Mouse (Mus musculus): Measurements from ENCODE around the gene Dnajc28. TPM values are rescaled to one million over a fixed set of nuclear protein-coding genes. Genes with fewer than 3 reads are reported as not detected.

The Dnajc28 gene
- total and polyA plus RNA-seq, 2 experiments from 2014 or later: 3.6 to 6.1 TPM

DNA sequence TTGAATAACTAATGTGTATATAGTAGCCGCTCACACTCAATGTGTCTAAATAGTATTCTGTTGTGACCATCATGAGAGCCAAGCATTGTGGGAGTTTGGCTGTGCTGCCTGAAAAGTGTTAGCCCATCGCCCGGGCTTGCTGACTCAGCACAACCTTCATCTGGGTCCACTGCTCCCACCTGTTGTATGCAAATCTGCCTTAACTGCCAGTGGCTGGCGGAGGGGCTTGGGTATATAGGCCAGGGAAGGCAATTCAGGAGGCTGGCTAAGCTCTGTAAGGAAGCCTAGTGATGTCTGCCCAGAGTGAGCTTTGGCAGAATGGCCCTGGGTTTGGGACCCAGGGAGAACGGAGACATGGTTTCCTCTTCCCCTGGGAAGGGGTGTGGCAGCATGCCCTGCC, 1.4 kb upstream of the Dnajc28 start:
- Histone ChIP-seq H3K27ac (ENCODE audit: low read depth, low read length) (no peak overlapping the region), H3K4me1 (ENCODE audit: insufficient read depth) (peaks cover 4% of the 10 kb centered on the region), H3K36me3 (ENCODE audit: insufficient read depth) (peaks cover 45% of the 10 kb centered on the region), H3K4me3 (ENCODE audit: low read depth, low read length) (no peak overlapping the region), H3K27me3 (ENCODE audit: insufficient read depth, low read length) (no peaks in the 10 kb centered on the region), H3K9me3 (ENCODE audit: low read length) (no peaks in the 10 kb centered on the region), H3K9ac (no peak overlapping the region), H3K4me2 (ENCODE audit: low read depth) (no peak overlapping the region)
- no peak for DNase-seq
- 90% methylated on average over 5 of the region's 5 CpGs for WGBS
- TF ChIP-seq CTCF (IDR thresholded peaks at IDR 0.05; ENCODE audit: low read depth): no peak
- no peak for ATAC-seq

DNA sequence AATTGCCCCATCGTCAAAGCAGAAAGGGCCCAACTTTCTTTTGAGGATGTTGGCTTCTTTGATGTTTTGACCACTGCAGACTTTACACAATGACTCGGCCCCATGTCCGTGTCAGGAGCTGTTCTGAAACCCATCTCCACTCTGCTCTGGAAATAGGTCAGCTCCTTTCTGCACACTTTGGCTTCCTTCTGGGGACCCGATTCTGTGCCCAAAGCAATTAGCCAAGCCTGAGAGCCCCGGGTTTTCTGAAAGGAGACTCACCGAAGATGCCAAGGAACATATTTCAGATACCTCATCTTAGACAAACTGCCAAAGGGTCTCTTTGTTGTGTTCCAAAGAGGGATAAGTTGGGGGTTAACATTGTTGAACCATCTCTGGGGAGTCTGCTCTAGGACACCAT, 4.3 kb downstream of the Dnajc28 start:
- Histone ChIP-seq H3K36me3 (ENCODE audit: insufficient read depth) (0 out of 2 replicates have a peak, but pooled peaks cover 3% of the 10 kb centered on the region), H3K27me3 (ENCODE audit: insufficient read depth, low read length) (no peaks in the 10 kb centered on the region), H3K4me1 (ENCODE audit: insufficient read depth) (peaks cover 4% of the 10 kb centered on the region), H3K4me2 (ENCODE audit: low read depth) (no peak overlapping the region), H3K4me3 (ENCODE audit: low read depth, low read length) (no peak overlapping the region), H3K9me3 (ENCODE audit: low read length) (no peaks in the 10 kb centered on the region), H3K27ac (ENCODE audit: low read depth, low read length) (no peak overlapping the region), H3K9ac (no peak overlapping the region)
- ATAC-seq: no peak
- WGBS: 71% methylated on average over 6 of the region's 6 CpGs
- TF ChIP-seq CTCF (IDR thresholded peaks at IDR 0.05; ENCODE audit: low read depth): no peak
- no peak for DNase-seq

DNA sequence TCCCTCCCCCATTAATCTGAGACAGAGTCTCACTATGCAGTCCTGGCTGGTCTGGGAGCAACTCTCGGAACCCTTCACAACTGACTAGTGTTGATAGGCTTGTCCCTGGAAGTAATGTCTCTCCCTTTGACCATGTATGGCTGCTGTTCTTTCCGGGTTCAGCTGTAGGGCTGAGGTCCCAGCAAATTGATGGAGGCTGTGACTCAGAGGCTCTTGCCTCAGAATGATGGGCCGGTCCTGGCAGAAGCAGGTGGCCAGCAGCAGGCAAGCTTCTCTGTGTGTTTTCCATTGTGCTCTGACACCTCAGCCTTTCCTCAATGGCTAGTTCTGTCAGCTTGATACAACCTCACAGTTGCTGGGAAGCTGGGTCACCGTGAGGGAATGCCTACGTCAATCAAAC, 6.3 kb downstream of the Dnajc28 start:
- Histone ChIP-seq H3K36me3 (ENCODE audit: insufficient read depth) (0 out of 2 replicates have a peak, but pooled peaks cover 3% of the 10 kb centered on the region), H3K27ac (ENCODE audit: low read depth, low read length) (no peak overlapping the region), H3K4me3 (ENCODE audit: low read depth, low read length) (no peak overlapping the region), H3K4me1 (ENCODE audit: insufficient read depth) (no peaks in the 10 kb centered on the region), H3K4me2 (ENCODE audit: low read depth) (no peak overlapping the region), H3K9ac (no peak overlapping the region), H3K9me3 (ENCODE audit: low read length) (no peaks in the 10 kb centered on the region), H3K27me3 (ENCODE audit: insufficient read depth, low read length) (no peaks in the 10 kb centered on the region)
- ATAC-seq (no peak), DNase-seq (no peak)
- TF ChIP-seq CTCF (IDR thresholded peaks at IDR 0.05; ENCODE audit: low read depth): no peak
- WGBS: 78% methylated on average over 5 of the region's 5 CpGs

DNA sequence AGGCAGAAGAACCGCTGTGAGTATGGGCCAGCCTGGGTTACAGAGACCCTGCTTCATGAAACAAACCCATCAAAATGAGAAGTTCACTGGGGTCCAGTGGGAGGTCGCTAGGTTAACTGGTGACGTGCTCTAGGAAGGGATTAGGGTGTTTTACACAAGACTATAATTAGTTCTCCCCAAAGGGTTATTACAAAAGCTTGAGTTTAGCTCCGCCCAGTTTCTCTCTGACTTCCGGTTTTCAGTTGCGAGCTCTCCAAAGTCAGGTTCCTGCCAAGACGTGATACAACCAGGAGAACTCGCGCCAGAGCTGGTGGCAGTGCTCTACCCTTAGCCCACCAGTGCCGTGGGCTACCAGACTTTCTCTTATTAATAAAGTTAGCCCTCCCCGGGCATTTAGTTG, 7.6 kb downstream of the Dnajc28 start:
- ATAC-seq: no peak
- WGBS: 62% methylated on average over 11 of the region's 11 CpGs

DNA sequence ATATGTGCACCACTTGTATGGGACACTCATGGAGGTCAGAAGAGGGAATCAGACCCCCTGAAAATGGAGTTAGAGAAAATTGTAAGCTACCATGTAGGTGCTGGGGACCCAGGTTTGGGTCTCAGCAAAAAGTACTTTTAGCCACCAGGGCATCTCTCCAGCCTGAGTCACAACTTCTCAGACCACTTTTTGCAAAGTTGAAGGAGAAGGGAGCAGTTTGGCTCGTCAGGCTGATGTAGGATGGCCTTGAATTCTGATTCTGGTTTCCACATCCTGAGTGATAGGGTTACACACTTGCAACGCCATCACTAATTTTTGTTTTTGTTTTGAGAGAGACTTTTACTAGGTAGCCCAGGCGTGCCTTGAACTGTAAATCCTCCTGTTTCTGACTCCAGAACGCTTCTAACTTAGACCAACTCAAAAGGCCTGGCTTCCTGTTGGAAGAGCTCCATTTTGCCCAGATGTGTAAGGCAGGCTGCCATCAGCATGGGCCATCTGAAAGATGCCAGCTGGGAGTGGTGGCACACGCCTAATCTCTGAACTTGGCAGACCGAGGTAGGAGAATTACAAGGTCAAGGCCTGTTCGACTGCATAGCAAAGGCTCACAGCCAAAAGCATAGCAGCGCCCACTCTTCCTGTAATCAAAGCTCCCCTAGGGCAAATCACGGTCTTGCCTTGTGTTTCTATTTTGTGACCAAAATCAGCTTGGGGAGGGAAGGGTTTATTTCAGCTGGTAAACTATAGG, 9.2 kb downstream of the Dnajc28 start:
- Histone ChIP-seq H3K27me3 (ENCODE audit: insufficient read depth, low read length) (no peaks in the 10 kb centered on the region), H3K9me3 (ENCODE audit: low read length) (no peaks in the 10 kb centered on the region), H3K9ac (no peak overlapping the region), H3K4me3 (ENCODE audit: low read depth, low read length) (no peak overlapping the region), H3K4me1 (ENCODE audit: insufficient read depth) (no peaks in the 10 kb centered on the region), H3K36me3 (ENCODE audit: insufficient read depth) (no peaks in the 10 kb centered on the region), H3K27ac (ENCODE audit: low read depth, low read length) (no peak overlapping the region), H3K4me2 (ENCODE audit: low read depth) (no peak overlapping the region)
- 62% methylated on average over 9 of the region's 9 CpGs for WGBS
- TF ChIP-seq CTCF (IDR thresholded peaks at IDR 0.05; ENCODE audit: low read depth): no peak
- peak; percentile 11 for DNase-seq
- ATAC-seq: no peak

More for the DNA sequence above, 7.6 kb downstream of the Dnajc28 start:
- Histone ChIP-seq H3K9me3 (ENCODE audit: low read length) (no peaks in the 10 kb centered on the region), H3K4me1 (ENCODE audit: insufficient read depth) (no peaks in the 10 kb centered on the region), H3K27ac (ENCODE audit: low read depth, low read length) (no peak overlapping the region), H3K27me3 (ENCODE audit: insufficient read depth, low read length) (no peaks in the 10 kb centered on the region), H3K4me2 (ENCODE audit: low read depth) (no peak overlapping the region), H3K4me3 (ENCODE audit: low read depth, low read length) (no peak overlapping the region), H3K36me3 (ENCODE audit: insufficient read depth) (no peaks in the 10 kb centered on the region), H3K9ac (no peak overlapping the region)
- TF ChIP-seq CTCF (IDR thresholded peaks at IDR 0.05; ENCODE audit: low read depth): no peak
- DNase-seq: no peak

DNA sequence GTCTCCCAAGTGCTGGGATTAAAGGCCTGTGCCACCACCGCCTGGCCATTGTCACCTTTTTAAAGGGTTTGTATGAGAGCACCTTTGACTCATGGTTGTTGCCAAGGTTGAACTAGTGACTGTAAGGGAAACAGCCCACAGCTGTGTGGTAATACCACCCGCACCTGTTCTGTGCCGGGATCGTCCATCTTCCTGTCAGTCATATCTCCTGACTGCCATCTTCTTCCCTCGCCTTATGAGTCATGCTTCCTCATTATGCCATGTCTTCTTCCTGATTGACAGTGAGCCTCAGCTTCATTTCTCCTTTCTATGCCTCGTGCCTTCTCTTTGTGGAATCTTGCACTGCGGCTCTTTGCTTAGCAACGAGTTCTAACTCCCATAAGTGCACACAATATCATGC, 11.9 kb downstream of the Dnajc28 start:
- no peaks in the 10 kb centered on the region for H3K27me3 ChIP-seq (ENCODE audit: insufficient read depth, low read length)
- no peak overlapping the region for H3K4me3 ChIP-seq (ENCODE audit: low read depth, low read length)
- H3K9ac ChIP-seq: no peak overlapping the region
- no peak overlapping the region for H3K4me2 ChIP-seq (ENCODE audit: low read depth)
- no peak for DNase-seq
- no peaks in the 10 kb centered on the region for H3K4me1 ChIP-seq (ENCODE audit: insufficient read depth)
- H3K9me3 ChIP-seq (ENCODE audit: low read length): no peaks in the 10 kb centered on the region
- H3K27ac ChIP-seq (ENCODE audit: low read depth, low read length): no peak overlapping the region
- no peaks in the 10 kb centered on the region for H3K36me3 ChIP-seq (ENCODE audit: insufficient read depth)
- WGBS: 90% methylated on average over 8 of the region's 8 CpGs
- no peak for TF ChIP-seq CTCF (IDR thresholded peaks at IDR 0.05; ENCODE audit: low read depth)
- no peak for ATAC-seq

DNA sequence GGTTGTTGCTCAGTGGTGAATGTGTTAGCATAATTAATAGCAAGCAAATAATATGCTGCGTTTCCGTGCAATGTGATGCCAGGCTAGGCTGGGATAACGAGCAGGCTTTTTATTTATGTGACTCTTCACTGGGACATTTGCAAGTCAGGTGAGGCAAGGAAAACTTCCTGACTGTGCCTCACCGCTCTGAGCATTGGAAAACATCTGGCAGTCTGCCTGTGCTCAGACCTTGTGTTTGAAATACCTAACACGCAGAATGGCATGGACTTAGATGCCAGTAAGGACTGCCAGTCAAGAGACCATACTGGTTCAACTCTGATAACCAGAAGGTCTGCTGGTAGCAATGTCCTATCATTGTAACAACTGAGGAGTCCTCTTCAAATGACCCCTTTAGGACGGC, 13.7 kb downstream of the Dnajc28 start:
- no peaks in the 10 kb centered on the region for H3K36me3 ChIP-seq (ENCODE audit: insufficient read depth)
- TF ChIP-seq CTCF (IDR thresholded peaks at IDR 0.05; ENCODE audit: low read depth): no peak
- H3K27me3 ChIP-seq (ENCODE audit: insufficient read depth, low read length): no peaks in the 10 kb centered on the region
- no peak overlapping the region for H3K4me3 ChIP-seq (ENCODE audit: low read depth, low read length)
- 58% methylated on average over 6 of the region's 6 CpGs for WGBS
- H3K27ac ChIP-seq (ENCODE audit: low read depth, low read length): no peak overlapping the region
- DNase-seq: no peak
- H3K9ac ChIP-seq: no peak overlapping the region
- no peaks in the 10 kb centered on the region for H3K4me1 ChIP-seq (ENCODE audit: insufficient read depth)
- H3K4me2 ChIP-seq (ENCODE audit: low read depth): no peak overlapping the region
- no peak for ATAC-seq
- no peaks in the 10 kb centered on the region for H3K9me3 ChIP-seq (ENCODE audit: low read length)

Data from forebrain, postnatal 0 days (tissue).